Mouse (Mus musculus): ENCODE measurements around the gene 9930111J21Rik2. TPM values are rescaled to one million over a fixed set of nuclear protein-coding genes. Genes with fewer than 3 reads are reported as not detected.

The 9930111J21Rik2 gene
- polyA plus RNA-seq, 1 experiment from 2014 or later = 0.53 TPM

DNA sequence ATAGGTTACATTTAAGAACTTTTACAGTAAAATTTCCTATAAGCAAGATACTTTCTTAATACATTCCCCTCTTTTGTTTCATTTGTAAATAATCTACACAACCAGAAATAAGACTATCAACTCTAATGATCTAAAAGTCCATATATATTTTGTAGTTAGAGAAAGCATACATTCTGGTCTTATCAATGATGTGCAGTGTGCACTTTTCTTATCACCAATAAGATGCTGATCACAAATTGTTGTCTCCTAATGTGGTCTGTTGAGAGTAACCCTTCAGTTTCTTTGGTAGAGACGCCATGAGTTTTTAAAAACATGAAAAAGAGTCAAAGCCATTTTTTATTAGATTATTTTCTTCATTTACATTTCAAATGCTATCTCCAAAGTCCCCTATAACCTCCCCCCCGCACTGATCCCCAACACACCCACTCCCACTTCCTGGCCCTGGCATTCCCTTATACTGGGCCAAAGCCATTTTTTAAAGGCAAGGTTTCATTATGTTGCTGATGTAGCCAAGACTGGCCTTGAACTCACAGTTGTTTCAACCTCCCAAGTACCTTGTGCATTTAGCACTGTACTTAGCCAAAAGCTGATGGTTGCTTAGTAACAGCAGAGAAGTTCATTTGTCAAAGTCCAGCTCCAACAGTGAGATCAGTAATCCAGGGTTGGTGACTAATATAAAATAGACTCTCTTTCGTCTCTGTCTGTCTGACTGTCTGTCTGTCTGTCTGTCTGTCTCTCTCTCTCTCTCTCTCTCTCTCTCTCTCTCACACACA is 38.9 kb upstream of the 9930111J21Rik2 start:
- 85% methylated on average over 3 of the region's 3 CpGs for WGBS
- H3K4me1 ChIP-seq (replicated peaks; ENCODE audit: control insufficient read depth, insufficient read depth, low read length) = no peaks in the 10 kb centered on the region
- no peak overlapping the region for H3K27ac ChIP-seq (ENCODE audit: low read length)
- H3K9ac ChIP-seq (replicated peaks; ENCODE audit: low read depth, low read length) = no peak overlapping the region
- H3K4me3 ChIP-seq (replicated peaks; ENCODE audit: low read length) = no peak overlapping the region
- no peak overlapping the region for H3K4me2 ChIP-seq (ENCODE audit: low read length)
- no peaks in the 10 kb centered on the region for H3K36me3 ChIP-seq (ENCODE audit: control insufficient read depth, insufficient read depth)
- no peaks in the 10 kb centered on the region for H3K9me3 ChIP-seq (ENCODE audit: control insufficient read depth, low read length)
- ATAC-seq = no peak
- H3K27me3 ChIP-seq (replicated peaks; ENCODE audit: control insufficient read depth, insufficient read depth, low read length) = no peaks in the 10 kb centered on the region

DNA sequence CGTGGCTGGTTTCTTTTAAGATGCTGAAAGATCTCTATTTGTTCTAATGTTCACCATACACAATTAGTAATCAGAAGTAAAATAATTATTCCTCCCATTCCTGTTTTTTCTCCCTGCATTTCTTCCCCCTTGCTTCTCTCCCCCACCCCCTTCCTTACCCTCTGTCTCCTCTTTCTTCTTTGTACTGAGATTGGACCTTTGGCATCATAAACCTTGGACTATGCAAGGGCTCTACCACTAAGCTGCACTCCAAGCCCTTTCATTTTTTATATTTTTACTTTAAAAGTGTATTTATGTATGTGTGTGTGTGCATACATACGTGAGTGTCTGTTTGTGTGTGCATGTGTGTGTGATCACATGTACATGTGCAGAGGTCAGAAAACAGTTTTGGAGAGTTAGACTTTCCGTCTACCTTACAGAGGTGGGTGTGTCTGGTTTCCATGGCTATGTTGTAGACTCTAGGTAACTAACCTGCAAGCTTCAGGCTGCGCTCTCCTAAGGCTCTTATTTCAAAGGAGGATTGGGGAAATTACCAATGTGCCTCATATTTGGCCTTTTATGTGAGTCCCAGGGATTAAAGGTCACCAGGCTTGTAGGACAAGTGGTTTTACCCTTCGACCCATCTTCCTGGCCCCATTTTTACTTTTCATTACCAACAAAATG is 38.1 kb upstream of the 9930111J21Rik2 start:
- H3K4me1 ChIP-seq (replicated peaks; ENCODE audit: control insufficient read depth, insufficient read depth, low read length) = no peaks in the 10 kb centered on the region
- ATAC-seq = no peak
- H3K9me3 ChIP-seq (ENCODE audit: control insufficient read depth, low read length) = no peaks in the 10 kb centered on the region
- no peak overlapping the region for H3K9ac ChIP-seq (replicated peaks; ENCODE audit: low read depth, low read length)
- H3K36me3 ChIP-seq (ENCODE audit: control insufficient read depth, insufficient read depth) = no peaks in the 10 kb centered on the region
- H3K27me3 ChIP-seq (replicated peaks; ENCODE audit: control insufficient read depth, insufficient read depth, low read length) = no peaks in the 10 kb centered on the region
- H3K27ac ChIP-seq (ENCODE audit: low read length) = no peak overlapping the region
- H3K4me3 ChIP-seq (replicated peaks; ENCODE audit: low read length) = no peak overlapping the region
- WGBS = 89% methylated on average over 5 of the region's 5 CpGs
- H3K4me2 ChIP-seq (ENCODE audit: low read length) = no peak overlapping the region

DNA sequence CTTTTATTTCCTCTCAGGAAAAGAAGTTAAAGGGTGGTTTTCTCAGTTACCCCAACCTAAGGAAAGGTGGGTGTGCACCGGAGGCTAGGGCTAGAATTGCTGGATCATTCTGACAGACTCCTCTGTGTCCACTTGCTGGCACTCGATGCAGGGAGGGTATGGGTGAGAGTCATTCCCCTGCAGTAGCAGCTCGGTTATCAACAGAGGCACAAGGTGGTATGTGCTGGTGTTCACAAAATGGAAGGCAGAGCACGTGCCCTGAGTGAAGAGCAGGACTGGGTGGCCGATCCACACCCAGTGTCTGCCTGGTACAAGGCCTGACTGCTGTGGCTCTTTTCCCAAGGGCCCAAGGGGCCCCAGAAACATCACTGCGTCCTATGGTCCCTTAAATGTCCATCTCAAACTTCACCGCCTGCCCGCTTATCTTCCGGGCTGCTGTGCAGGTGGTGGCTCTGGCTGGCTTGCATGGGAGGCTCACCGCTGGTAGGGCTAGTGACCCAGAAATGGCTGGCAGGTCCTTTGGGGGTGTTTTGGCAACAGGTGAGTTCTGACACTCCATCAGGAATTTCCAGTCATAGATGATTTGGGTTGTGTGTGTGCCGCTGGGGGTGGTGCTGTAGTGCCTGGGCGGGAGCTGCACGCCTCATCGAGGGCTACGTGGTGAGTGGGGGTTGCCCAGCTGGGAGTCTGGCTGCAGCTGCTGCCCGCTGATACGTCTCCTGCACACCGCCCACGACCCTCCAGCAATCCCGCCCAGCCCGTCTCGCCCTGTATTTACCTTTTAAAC is 37.0 kb upstream of the 9930111J21Rik2 start:
- 46% methylated on average over 22 of the region's 22 CpGs for WGBS
- no peak for ATAC-seq
- Histone ChIP-seq H3K4me1 (replicated peaks; ENCODE audit: control insufficient read depth, insufficient read depth, low read length) (no peaks in the 10 kb centered on the region), H3K36me3 (ENCODE audit: control insufficient read depth, insufficient read depth) (no peaks in the 10 kb centered on the region), H3K4me2 (ENCODE audit: low read length) (no peak overlapping the region), H3K4me3 (replicated peaks; ENCODE audit: low read length) (no peak overlapping the region), H3K27ac (ENCODE audit: low read length) (no peak overlapping the region), H3K27me3 (replicated peaks; ENCODE audit: control insufficient read depth, insufficient read depth, low read length) (no peaks in the 10 kb centered on the region), H3K9me3 (ENCODE audit: control insufficient read depth, low read length) (no peaks in the 10 kb centered on the region), H3K9ac (replicated peaks; ENCODE audit: low read depth, low read length) (no peak overlapping the region)

DNA sequence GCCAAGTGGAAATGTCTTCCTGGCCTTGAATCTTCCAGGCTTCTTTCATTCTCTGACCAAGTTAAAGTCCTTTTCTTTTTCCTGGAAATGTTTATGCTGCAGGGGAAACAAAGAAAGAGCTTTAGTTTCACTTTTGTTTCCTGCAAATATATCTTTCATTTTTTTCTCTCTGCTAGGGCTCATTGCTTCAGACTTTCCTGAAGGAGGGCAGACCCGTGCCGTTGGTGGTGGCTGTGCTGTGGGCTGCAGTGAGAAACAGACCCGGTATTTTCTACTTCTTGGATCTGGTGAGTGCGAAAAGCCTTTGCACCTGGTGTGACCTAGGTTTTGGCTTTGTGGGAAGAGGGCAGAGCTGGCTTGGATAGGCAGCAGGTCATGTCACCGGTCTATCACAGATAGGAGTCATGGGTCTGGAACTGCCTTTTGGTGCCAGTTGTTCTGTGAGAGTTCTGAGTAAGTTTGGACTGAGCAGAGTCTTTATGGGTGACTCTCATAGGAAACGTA is 35.9 kb upstream of the 9930111J21Rik2 start:
- no peak for ATAC-seq
- Histone ChIP-seq H3K27ac (ENCODE audit: low read length) (no peak overlapping the region), H3K4me1 (replicated peaks; ENCODE audit: control insufficient read depth, insufficient read depth, low read length) (no peaks in the 10 kb centered on the region), H3K4me3 (replicated peaks; ENCODE audit: low read length) (no peak overlapping the region), H3K4me2 (ENCODE audit: low read length) (no peak overlapping the region), H3K36me3 (ENCODE audit: control insufficient read depth, insufficient read depth) (no peaks in the 10 kb centered on the region), H3K9me3 (ENCODE audit: control insufficient read depth, low read length) (no peaks in the 10 kb centered on the region), H3K9ac (replicated peaks; ENCODE audit: low read depth, low read length) (no peak overlapping the region), H3K27me3 (replicated peaks; ENCODE audit: control insufficient read depth, insufficient read depth, low read length) (no peaks in the 10 kb centered on the region)
- WGBS = 88% methylated on average over 6 of the region's 6 CpGs

DNA sequence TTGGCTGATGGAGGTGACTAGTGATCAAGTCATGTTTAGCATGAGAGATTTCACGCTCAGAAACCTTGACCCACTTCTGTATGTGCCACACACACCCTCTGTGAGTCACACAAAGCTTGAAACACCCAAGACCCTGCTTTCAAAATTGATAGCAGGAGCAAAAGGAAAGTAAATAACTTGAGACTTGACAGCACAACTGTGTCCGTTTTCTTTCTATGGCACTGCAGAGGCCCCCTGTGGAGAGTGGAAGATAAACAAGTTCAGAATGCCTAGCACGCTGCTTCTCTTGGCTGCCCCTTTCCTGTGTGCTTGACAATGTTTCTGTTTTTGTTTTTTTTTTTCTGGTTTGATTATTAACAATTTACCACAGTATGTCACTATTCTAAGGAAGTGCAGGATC is 33.8 kb upstream of the 9930111J21Rik2 start:
- ATAC-seq = no peak
- no peaks in the 10 kb centered on the region for H3K4me1 ChIP-seq (replicated peaks; ENCODE audit: control insufficient read depth, insufficient read depth, low read length)
- H3K27me3 ChIP-seq (replicated peaks; ENCODE audit: control insufficient read depth, insufficient read depth, low read length) = no peaks in the 10 kb centered on the region
- no peak overlapping the region for H3K9ac ChIP-seq (replicated peaks; ENCODE audit: low read depth, low read length)
- H3K9me3 ChIP-seq (ENCODE audit: control insufficient read depth, low read length) = no peaks in the 10 kb centered on the region
- no peak overlapping the region for H3K4me3 ChIP-seq (replicated peaks; ENCODE audit: low read length)
- 36% methylated on average over 3 of the region's 3 CpGs for WGBS
- H3K27ac ChIP-seq (ENCODE audit: low read length) = no peak overlapping the region
- H3K4me2 ChIP-seq (ENCODE audit: low read length) = no peak overlapping the region
- H3K36me3 ChIP-seq (ENCODE audit: control insufficient read depth, insufficient read depth) = no peaks in the 10 kb centered on the region

DNA sequence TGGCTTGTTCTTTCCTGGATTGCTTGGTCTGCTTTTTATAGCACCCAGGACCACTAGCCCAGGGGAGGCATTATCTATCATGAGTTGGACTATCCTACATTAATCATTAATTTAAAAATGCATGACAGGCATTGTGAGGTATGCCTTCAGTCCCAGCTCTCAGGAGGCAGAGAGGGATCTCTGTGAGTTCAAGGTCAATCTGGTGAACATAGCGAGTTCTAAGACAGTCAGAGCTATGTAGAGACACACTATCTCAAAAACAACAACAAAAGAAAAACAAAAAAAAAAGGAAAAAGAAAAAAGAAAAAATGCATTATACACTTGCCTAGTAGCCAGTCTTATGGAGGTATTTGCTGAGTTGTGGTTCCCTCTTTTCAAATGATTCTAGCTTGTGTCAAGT is 33.3 kb upstream of the 9930111J21Rik2 start:
- no peaks in the 10 kb centered on the region for H3K4me1 ChIP-seq (replicated peaks; ENCODE audit: control insufficient read depth, insufficient read depth, low read length)
- H3K27me3 ChIP-seq (replicated peaks; ENCODE audit: control insufficient read depth, insufficient read depth, low read length) = no peaks in the 10 kb centered on the region
- no peak overlapping the region for H3K9ac ChIP-seq (replicated peaks; ENCODE audit: low read depth, low read length)
- H3K4me3 ChIP-seq (replicated peaks; ENCODE audit: low read length) = no peak overlapping the region
- H3K4me2 ChIP-seq (ENCODE audit: low read length) = no peak overlapping the region
- no peaks in the 10 kb centered on the region for H3K36me3 ChIP-seq (ENCODE audit: control insufficient read depth, insufficient read depth)
- no peak for ATAC-seq
- no peaks in the 10 kb centered on the region for H3K9me3 ChIP-seq (ENCODE audit: control insufficient read depth, low read length)
- WGBS = 81% methylated on average over 1 of the region's 1 CpGs
- H3K27ac ChIP-seq (ENCODE audit: low read length) = no peak overlapping the region

DNA sequence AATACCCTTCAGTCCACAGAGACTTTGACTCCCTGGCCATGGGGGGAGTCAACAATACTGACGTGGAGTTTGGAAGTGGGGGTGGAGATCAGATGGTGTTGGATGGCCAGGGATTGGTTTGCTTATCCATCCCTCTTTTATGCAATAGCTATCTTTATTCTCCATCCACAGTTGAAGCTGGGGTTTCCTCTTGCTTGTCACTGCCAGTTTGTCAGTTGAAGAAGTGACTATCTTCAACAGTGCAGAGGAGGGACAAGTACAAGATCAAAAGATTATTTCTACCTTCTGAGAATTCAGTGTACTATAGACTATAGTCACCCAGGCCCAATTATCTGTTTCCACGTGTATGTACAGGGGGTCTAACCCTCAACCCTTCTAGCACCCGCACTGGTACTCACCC is 32.8 kb upstream of the 9930111J21Rik2 start:
- 84% methylated on average over 3 of the region's 3 CpGs for WGBS
- Histone ChIP-seq H3K9me3 (ENCODE audit: control insufficient read depth, low read length) (no peaks in the 10 kb centered on the region), H3K36me3 (ENCODE audit: control insufficient read depth, insufficient read depth) (no peaks in the 10 kb centered on the region), H3K4me1 (replicated peaks; ENCODE audit: control insufficient read depth, insufficient read depth, low read length) (no peaks in the 10 kb centered on the region), H3K27me3 (replicated peaks; ENCODE audit: control insufficient read depth, insufficient read depth, low read length) (no peaks in the 10 kb centered on the region), H3K27ac (ENCODE audit: low read length) (no peak overlapping the region), H3K4me3 (replicated peaks; ENCODE audit: low read length) (no peak overlapping the region), H3K9ac (replicated peaks; ENCODE audit: low read depth, low read length) (no peak overlapping the region), H3K4me2 (ENCODE audit: low read length) (no peak overlapping the region)
- ATAC-seq = no peak

DNA sequence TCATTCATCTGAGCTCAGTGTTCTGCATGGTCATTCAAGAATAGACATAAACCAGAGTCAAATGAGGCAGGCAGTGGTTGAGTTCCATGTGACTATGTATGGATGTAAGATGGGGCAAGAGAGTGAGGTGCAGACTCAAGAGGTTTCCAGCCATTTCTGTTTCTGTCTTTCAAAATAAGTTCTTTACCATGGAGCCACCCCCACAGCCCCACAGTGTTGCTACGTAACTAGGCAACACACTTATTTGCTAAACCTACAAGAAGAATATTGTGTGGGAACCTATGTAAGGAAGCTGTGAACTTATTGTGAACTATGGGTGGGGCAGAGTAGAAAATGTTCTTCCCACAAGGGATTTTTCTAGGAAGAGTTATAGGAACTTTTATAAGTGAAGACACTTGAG is 32.1 kb upstream of the 9930111J21Rik2 start:
- no peak overlapping the region for H3K4me2 ChIP-seq (ENCODE audit: low read length)
- H3K4me1 ChIP-seq (replicated peaks; ENCODE audit: control insufficient read depth, insufficient read depth, low read length) = no peaks in the 10 kb centered on the region
- H3K4me3 ChIP-seq (replicated peaks; ENCODE audit: low read length) = no peak overlapping the region
- no peak overlapping the region for H3K9ac ChIP-seq (replicated peaks; ENCODE audit: low read depth, low read length)
- no peak overlapping the region for H3K27ac ChIP-seq (ENCODE audit: low read length)
- no peaks in the 10 kb centered on the region for H3K9me3 ChIP-seq (ENCODE audit: control insufficient read depth, low read length)
- no peak for ATAC-seq
- WGBS = 100% methylated on average over 1 of the region's 1 CpGs
- no peaks in the 10 kb centered on the region for H3K36me3 ChIP-seq (ENCODE audit: control insufficient read depth, insufficient read depth)
- H3K27me3 ChIP-seq (replicated peaks; ENCODE audit: control insufficient read depth, insufficient read depth, low read length) = no peaks in the 10 kb centered on the region

DNA sequence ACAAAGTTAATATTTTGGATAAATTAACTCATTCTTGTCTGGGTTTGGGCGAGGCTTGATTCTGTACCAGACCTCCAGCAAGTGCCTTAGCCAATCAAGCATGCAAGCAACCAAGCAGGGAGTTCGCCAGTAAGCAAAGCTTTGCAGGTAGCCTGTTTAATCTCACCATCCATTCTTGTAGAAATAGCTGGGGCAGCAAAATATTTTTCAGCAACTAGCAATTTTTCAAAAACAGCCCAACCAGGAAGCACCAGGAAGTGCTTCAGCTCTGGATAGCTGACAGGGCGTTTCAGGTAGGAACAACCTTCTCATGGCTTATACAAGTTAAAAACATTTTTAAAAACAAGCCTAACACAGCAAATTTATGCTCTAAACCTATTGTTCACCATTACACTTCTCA is 30.8 kb upstream of the 9930111J21Rik2 start:
- H3K4me3 ChIP-seq (replicated peaks; ENCODE audit: low read length) = no peak overlapping the region
- H3K27me3 ChIP-seq (replicated peaks; ENCODE audit: control insufficient read depth, insufficient read depth, low read length) = no peaks in the 10 kb centered on the region
- H3K36me3 ChIP-seq (ENCODE audit: control insufficient read depth, insufficient read depth) = no peaks in the 10 kb centered on the region
- no peak overlapping the region for H3K9ac ChIP-seq (replicated peaks; ENCODE audit: low read depth, low read length)
- H3K27ac ChIP-seq (ENCODE audit: low read length) = no peak overlapping the region
- WGBS = 78% methylated on average over 3 of the region's 3 CpGs
- H3K9me3 ChIP-seq (ENCODE audit: control insufficient read depth, low read length) = no peaks in the 10 kb centered on the region
- no peaks in the 10 kb centered on the region for H3K4me1 ChIP-seq (replicated peaks; ENCODE audit: control insufficient read depth, insufficient read depth, low read length)
- ATAC-seq = no peak
- H3K4me2 ChIP-seq (ENCODE audit: low read length) = no peak overlapping the region
